Mouse (Mus musculus) bone marrow macrophage, adult 2 months (primary cell): ENCODE measurements around the gene Gm1123.

ENCODE experiments used
- CTCF ChIP-seq: IDR thresholded peaks from 2 replicates; pipeline ENCODE4 v1.5.1; 2012; ENCODE audit warnings: low read depth, mild to moderate bottlenecking, low read length, moderate library complexity
- POLR2A ChIP-seq: IDR thresholded peaks from 2 replicates; pipeline ENCODE4 v1.6.1; 2012; ENCODE audit warnings: mild to moderate bottlenecking, low read depth, low read length, borderline replicate concordance

GRCm38 (mm10) chr9:99072538-99072937, 37.0 kb upstream of the Gm1123 start:
- TF ChIP-seq POLR2A (no peak), CTCF (no peak)
